Mouse (Mus musculus): ENCODE data around the gene Glp2r. TPM values are rescaled to one million over a fixed set of nuclear protein-coding genes. Genes with fewer than 3 reads are reported as not detected.

Glp2r gene
- total RNA-seq (2014; rRNA removed) (under 0.01 TPM in 1 of 2 replicates, not detected in the other), polyA plus RNA-seq (2012; rRNA removed) (not detected in 2 replicates)

- no peak within 1 kb of the TSS for H3K4me3 ChIP-seq (ENCODE audit: insufficient read depth, low read depth, low read length)
- no peaks in the 10 kb centered on the region for H3K79me2 ChIP-seq (ENCODE audit: control insufficient read depth, insufficient read depth, low read length)
- no peak for TF ChIP-seq POLR2A (IDR thresholded peaks at IDR 0.05; ENCODE audit: extremely low read depth, insufficient read depth, low read length)
- no peak for TF ChIP-seq CTCF (IDR thresholded peaks at IDR 0.05; ENCODE audit: low read depth, low read length)
- 69% methylated on average over 14 of the region's 14 CpGs for WGBS
- no peaks in the 10 kb centered on the region for H3K36me3 ChIP-seq (ENCODE audit: control insufficient read depth, insufficient read depth, low read length)
- H3K4me1 ChIP-seq (ENCODE audit: control insufficient read depth, insufficient read depth, low read length), result no peaks in the 10 kb centered on the region
- H3K27me3 ChIP-seq (ENCODE audit: control insufficient read depth, insufficient read depth, low read length), result no peaks in the 10 kb centered on the region
- no peak within 1 kb of the TSS for H3K27ac ChIP-seq (replicated peaks; ENCODE audit: insufficient read depth, low read depth, low read length)
- H3K9ac ChIP-seq (ENCODE audit: low read depth, low read length), result no peak within 1 kb of the TSS
- no peak for DNase-seq (ENCODE audit: extremely low read depth, low read depth, low spot score)
Observed at GRCm38 (mm10) chr11:67771053-67771452, at the start of gene Glp2r. Glp2r (minus strand) TSS chr11:67771153.

GRCm38 (mm10) chr11:67820221-67820620 lies 49.3 kb upstream of the Glp2r start:
- H3K4me3 ChIP-seq (ENCODE audit: insufficient read depth, low read depth, low read length), result no peak overlapping the region
- H3K36me3 ChIP-seq (ENCODE audit: control insufficient read depth, insufficient read depth, low read length), result no peaks in the 10 kb centered on the region
- no peaks in the 10 kb centered on the region for H3K27me3 ChIP-seq (ENCODE audit: control insufficient read depth, insufficient read depth, low read length)
- no peaks in the 10 kb centered on the region for H3K4me1 ChIP-seq (ENCODE audit: control insufficient read depth, insufficient read depth, low read length)
- H3K27ac ChIP-seq (replicated peaks; ENCODE audit: insufficient read depth, low read depth, low read length), result no peak overlapping the region
- no peak for TF ChIP-seq POLR2A (IDR thresholded peaks at IDR 0.05; ENCODE audit: extremely low read depth, insufficient read depth, low read length)
- peak; percentile 41; the same call in 1 of the 2 replicates for TF ChIP-seq CTCF (IDR thresholded peaks at IDR 0.05; ENCODE audit: low read depth, low read length)
- no peaks in the 10 kb centered on the region for H3K79me2 ChIP-seq (ENCODE audit: control insufficient read depth, insufficient read depth, low read length)
- no peak overlapping the region for H3K9ac ChIP-seq (ENCODE audit: low read depth, low read length)
- DNase-seq (ENCODE audit: extremely low read depth, low read depth, low spot score), result peak; percentile 3
- WGBS, result 24% methylated on average over 4 of the region's 4 CpGs

DNA sequence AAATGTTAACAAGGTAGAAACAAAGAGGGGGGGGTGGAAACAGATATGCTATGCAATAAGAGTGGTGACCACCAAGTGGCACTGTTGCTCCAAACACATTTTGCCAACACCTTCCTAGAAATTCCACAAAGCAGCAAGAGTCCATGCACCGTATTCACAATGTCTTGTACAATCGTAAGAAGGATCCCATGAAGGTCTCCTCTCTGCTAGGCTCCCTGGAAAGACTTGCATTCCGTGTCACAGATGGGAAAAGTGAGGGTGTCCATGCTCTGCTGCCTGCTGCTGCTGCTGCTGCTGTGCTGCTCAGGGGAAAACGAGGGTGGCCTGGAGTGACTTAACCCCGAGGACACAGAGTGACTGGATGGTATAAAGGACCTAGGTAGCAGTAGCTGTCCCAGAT lies 48.7 kb upstream of the Glp2r start:
- WGBS, result 16% methylated on average over 5 of the region's 5 CpGs
- Histone ChIP-seq H3K4me1 (ENCODE audit: control insufficient read depth, insufficient read depth, low read length) (no peaks in the 10 kb centered on the region), H3K4me3 (ENCODE audit: insufficient read depth, low read depth, low read length) (no peak overlapping the region), H3K79me2 (ENCODE audit: control insufficient read depth, insufficient read depth, low read length) (no peaks in the 10 kb centered on the region), H3K9ac (ENCODE audit: low read depth, low read length) (no peak overlapping the region), H3K36me3 (ENCODE audit: control insufficient read depth, insufficient read depth, low read length) (no peaks in the 10 kb centered on the region), H3K27ac (replicated peaks; ENCODE audit: insufficient read depth, low read depth, low read length) (no peak overlapping the region), H3K27me3 (ENCODE audit: control insufficient read depth, insufficient read depth, low read length) (no peaks in the 10 kb centered on the region)
- TF ChIP-seq POLR2A (IDR thresholded peaks at IDR 0.05; ENCODE audit: extremely low read depth, insufficient read depth, low read length) (no peak), CTCF (IDR thresholded peaks at IDR 0.05; ENCODE audit: low read depth, low read length) (no peak)
- DNase-seq (ENCODE audit: extremely low read depth, low read depth, low spot score), result no peak

DNA sequence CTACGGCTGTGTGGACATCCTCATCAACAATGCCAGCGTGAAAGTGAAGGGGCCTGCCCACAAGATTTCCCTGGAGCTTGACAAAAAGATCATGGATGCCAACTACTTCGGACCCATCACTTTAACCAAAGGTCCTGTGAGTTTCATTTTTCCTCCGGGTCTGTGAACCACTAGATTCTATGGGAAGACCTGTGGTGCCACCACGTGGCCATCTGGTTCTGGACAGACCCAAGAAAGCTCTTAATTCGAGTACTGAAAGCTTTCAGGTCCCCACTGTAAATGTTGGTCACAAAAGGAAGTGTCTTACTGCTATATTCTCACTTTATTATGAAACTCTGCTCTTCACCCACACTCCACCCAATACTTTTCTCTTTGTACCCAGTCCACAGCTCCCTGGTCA lies 40.6 kb upstream of the Glp2r start:
- H3K4me3 ChIP-seq (ENCODE audit: insufficient read depth, low read depth, low read length), result no peak overlapping the region
- DNase-seq (ENCODE audit: extremely low read depth, low read depth, low spot score), result no peak
- no peak overlapping the region for H3K27ac ChIP-seq (replicated peaks; ENCODE audit: insufficient read depth, low read depth, low read length)
- no peak for TF ChIP-seq POLR2A (IDR thresholded peaks at IDR 0.05; ENCODE audit: extremely low read depth, insufficient read depth, low read length)
- TF ChIP-seq CTCF (IDR thresholded peaks at IDR 0.05; ENCODE audit: low read depth, low read length), result no peak
- H3K4me1 ChIP-seq (ENCODE audit: control insufficient read depth, insufficient read depth, low read length), result no peaks in the 10 kb centered on the region
- no peaks in the 10 kb centered on the region for H3K36me3 ChIP-seq (ENCODE audit: control insufficient read depth, insufficient read depth, low read length)
- no peaks in the 10 kb centered on the region for H3K27me3 ChIP-seq (ENCODE audit: control insufficient read depth, insufficient read depth, low read length)
- H3K79me2 ChIP-seq (ENCODE audit: control insufficient read depth, insufficient read depth, low read length), result no peaks in the 10 kb centered on the region
- H3K9ac ChIP-seq (ENCODE audit: low read depth, low read length), result no peak overlapping the region
- 64% methylated on average over 6 of the region's 6 CpGs for WGBS

DNA sequence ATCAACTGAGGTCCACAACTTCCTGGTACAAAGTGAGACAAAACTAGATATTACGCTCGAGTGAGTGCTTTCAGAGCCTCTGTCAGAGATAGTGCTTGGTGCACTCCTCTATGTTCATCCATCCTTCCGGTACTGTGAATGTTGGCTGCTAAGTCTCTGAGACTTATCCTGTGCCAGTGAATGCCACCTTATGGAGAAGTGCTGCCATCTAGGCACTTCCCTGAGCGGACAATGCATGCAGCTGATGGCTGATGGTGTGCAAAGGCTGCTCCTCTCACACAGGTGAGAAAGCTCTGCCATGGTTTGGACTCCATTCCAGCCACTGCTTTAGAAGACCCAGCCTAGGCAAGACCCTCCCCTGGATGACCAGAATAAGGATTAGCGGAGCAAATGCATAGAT lies 37.1 kb upstream of the Glp2r start:
- no peak for TF ChIP-seq CTCF (IDR thresholded peaks at IDR 0.05; ENCODE audit: low read depth, low read length)
- no peak for TF ChIP-seq POLR2A (IDR thresholded peaks at IDR 0.05; ENCODE audit: extremely low read depth, insufficient read depth, low read length)
- Histone ChIP-seq H3K79me2 (ENCODE audit: control insufficient read depth, insufficient read depth, low read length) (no peaks in the 10 kb centered on the region), H3K36me3 (ENCODE audit: control insufficient read depth, insufficient read depth, low read length) (no peaks in the 10 kb centered on the region), H3K9ac (ENCODE audit: low read depth, low read length) (no peak overlapping the region), H3K27me3 (ENCODE audit: control insufficient read depth, insufficient read depth, low read length) (no peaks in the 10 kb centered on the region), H3K4me3 (ENCODE audit: insufficient read depth, low read depth, low read length) (no peak overlapping the region), H3K27ac (replicated peaks; ENCODE audit: insufficient read depth, low read depth, low read length) (no peak overlapping the region), H3K4me1 (ENCODE audit: control insufficient read depth, insufficient read depth, low read length) (no peaks in the 10 kb centered on the region)
- no peak for DNase-seq (ENCODE audit: extremely low read depth, low read depth, low spot score)
- WGBS, result 77% methylated on average over 5 of the region's 5 CpGs

DNA sequence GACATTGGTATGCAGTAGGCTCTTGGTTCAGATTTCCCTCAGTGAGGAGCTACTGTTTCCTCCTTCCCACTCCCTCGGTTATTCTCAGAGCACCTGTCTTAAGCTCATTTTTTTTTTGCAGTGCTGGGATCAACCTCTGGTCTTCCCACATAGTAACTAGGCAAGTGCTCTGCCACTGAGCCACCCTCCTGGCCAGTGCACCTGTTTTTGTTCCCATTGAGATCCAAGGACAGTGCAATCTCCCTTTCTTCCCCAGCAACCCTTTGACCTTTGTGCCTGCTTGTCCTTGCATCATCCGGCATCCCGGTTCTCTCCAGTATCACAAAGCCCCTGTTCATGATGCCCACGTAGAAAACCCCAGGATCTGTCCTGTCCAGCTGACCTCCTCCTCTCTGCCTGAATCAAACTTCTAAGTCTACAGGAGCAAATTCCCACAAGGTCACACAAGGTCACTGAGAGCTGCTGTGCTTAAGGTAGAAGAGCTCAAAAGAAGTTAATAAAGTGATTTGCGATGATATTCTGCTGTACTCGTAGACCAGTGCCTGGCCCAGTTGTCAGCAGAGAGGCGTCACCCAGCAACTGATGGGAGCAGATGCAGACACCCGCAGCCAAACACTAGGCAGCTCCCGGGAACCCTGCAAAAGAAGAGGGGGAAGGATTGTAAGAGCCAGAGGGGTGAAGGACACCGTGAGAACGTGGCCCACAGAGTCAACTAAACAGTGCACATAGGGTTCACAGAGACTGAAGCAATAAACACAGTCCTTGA lies 36.1 kb upstream of the Glp2r start:
- DNase-seq (ENCODE audit: extremely low read depth, low read depth, low spot score), result no peak
- Histone ChIP-seq H3K27me3 (ENCODE audit: control insufficient read depth, insufficient read depth, low read length) (no peaks in the 10 kb centered on the region), H3K79me2 (ENCODE audit: control insufficient read depth, insufficient read depth, low read length) (no peaks in the 10 kb centered on the region), H3K36me3 (ENCODE audit: control insufficient read depth, insufficient read depth, low read length) (no peaks in the 10 kb centered on the region), H3K27ac (replicated peaks; ENCODE audit: insufficient read depth, low read depth, low read length) (no peak overlapping the region), H3K4me1 (ENCODE audit: control insufficient read depth, insufficient read depth, low read length) (no peaks in the 10 kb centered on the region), H3K4me3 (ENCODE audit: insufficient read depth, low read depth, low read length) (no peak overlapping the region), H3K9ac (ENCODE audit: low read depth, low read length) (no peak overlapping the region)
- WGBS, result 75% methylated on average over 11 of the region's 11 CpGs
- no peak for TF ChIP-seq CTCF (IDR thresholded peaks at IDR 0.05; ENCODE audit: low read depth, low read length)
- no peak for TF ChIP-seq POLR2A (IDR thresholded peaks at IDR 0.05; ENCODE audit: extremely low read depth, insufficient read depth, low read length)
